Mouse (Mus musculus) neural tube, embryonic 11.5 days (tissue): ENCODE measurements at regions not wholly inside any gene's neighbourhood (a gene's known extent, or its start where the extent isn't known, plus 50 kb on each side); places are given as distances from the start of the nearest gene placed in this dataset.

Source experiments
- ATAC-seq: fragments of 200-750 bp; cut with Nextera tagmentation; 2 replicates; pipeline ENCODE4 v1.8.0; 2017; ENCODE audit warnings: moderate number of reproducible peaks, mild to moderate bottlenecking, moderate TSS enrichment, moderate library complexity; ENCODE audit not compliant: insufficient read depth, low FRiP score, low TSS enrichment
- DNase-seq: peaks from one replicate; pipeline ENCODE4 v3.0.0-alpha.2; 2015; ENCODE audit warnings: low spot score
- H3K27ac ChIP-seq: fragments of 300-500 bp; sonication (generic); 2 replicates; pipeline ENCODE4 v1.5.1; 2014; ENCODE audit warnings: low read depth, mild to moderate bottlenecking, low read length
- H3K27me3 ChIP-seq: fragments of 300-500 bp; sonication (generic); 2 replicates; pipeline ENCODE4 v1.6.1; 2014; ENCODE audit warnings: mild to moderate bottlenecking, low read length, mixed read lengths; ENCODE audit not compliant: control insufficient read depth, insufficient read depth
- H3K36me3 ChIP-seq: fragments of 300-500 bp; sonication (generic); 2 replicates; pipeline ENCODE4 v1.6.1; 2014; ENCODE audit warnings: mild to moderate bottlenecking, low read length, moderate library complexity, mixed read lengths; ENCODE audit not compliant: control insufficient read depth, insufficient read depth
- H3K4me1 ChIP-seq: fragments of 300-500 bp; sonication (generic); 2 replicates; pipeline ENCODE4 v1.6.1; 2014; ENCODE audit warnings: low read length, mixed read lengths; ENCODE audit not compliant: control insufficient read depth, insufficient read depth
- H3K4me2 ChIP-seq: fragments of 300-500 bp; sonication (generic); 2 replicates; pipeline ENCODE4 v1.6.1; 2014; ENCODE audit warnings: low read depth, mild to moderate bottlenecking, moderate library complexity
- H3K4me3 ChIP-seq: fragments of 300-500 bp; sonication (generic); 2 replicates; pipeline ENCODE4 v1.5.1; 2014; ENCODE audit warnings: low read depth, low read length
- H3K9ac ChIP-seq: fragments of 300-500 bp; sonication (generic); 2 replicates; pipeline ENCODE4 v1.6.1; 2014; ENCODE audit warnings: mild to moderate bottlenecking, low read length
- H3K9me3 ChIP-seq: fragments of 300-500 bp; sonication (generic); 2 replicates; pipeline ENCODE4 v1.6.1; 2016; ENCODE audit warnings: low read length; ENCODE audit not compliant: control insufficient read depth
- WGBS: fragments of 180-500 bp; shearing (Covaris S2); extraction: QIAGEN DNeasy Blood & Tissue Kit; methylation state at CpG from one replicate; pipeline ENCODE4 v1.1.7; 2014; 5-methylcytosine and 5-hydroxymethylcytosine counted together

DNA sequence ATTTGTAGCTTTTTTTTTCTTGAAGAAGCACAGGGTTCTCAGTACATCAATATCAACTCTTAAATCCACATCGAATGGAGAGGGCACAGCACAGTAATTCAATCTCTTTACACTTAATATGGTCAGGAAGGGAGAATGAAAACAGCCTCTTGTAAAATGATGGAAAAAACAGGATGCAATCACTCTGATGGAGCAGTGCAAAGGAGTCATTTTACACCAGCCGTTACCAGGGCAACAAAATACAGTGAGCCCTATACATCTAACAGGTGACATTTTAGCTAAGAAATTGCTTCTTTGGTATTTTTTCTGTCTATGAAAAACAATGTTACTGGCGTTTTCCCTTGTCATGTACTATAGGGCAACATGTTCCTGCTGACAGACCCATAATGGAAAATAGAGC is 459.9 kb upstream of the Tle4 start:
- H3K4me2 ChIP-seq = no peak overlapping the region
- ATAC-seq (no peak), DNase-seq (no peak)
- H3K9me3 ChIP-seq = no peaks in the 10 kb centered on the region
- whole genome bisulfite sequencing = 81% methylated on average over 3 of the region's 3 CpGs
- H3K36me3 ChIP-seq = no peaks in the 10 kb centered on the region
- H3K27me3 ChIP-seq = no peaks in the 10 kb centered on the region
- H3K4me3 ChIP-seq = no peak overlapping the region
- no peak overlapping the region for H3K9ac ChIP-seq
- no peak overlapping the region for H3K27ac ChIP-seq
- H3K4me1 ChIP-seq = no peaks in the 10 kb centered on the region

DNA sequence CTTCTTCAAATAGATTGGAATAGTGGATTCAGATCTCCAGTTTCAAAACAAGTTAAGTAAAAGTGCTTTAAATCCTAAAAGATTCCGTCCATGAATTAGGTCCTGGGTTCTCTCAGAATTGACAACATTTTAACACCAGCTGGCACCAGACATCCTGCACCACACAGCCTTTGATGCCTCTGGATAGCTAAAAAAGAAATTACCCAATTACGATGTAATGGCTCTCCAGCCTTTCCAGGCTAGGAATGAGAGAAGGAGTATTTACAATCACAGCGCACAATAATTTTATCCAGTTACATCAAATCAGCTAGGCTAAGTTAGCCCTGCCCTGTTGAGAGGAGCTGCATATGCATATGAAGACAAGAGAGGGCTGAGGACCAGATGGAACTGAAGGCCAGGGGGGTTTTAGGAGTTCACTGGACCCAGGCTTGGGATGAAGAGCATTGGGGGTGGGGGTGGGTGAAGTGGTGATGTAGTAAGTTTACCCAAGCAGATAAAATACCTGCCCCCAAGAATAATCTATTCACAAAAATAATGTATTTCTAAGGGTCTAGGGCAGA is 455.8 kb upstream of the Tle4 start:
- ATAC-seq (no peak), DNase-seq (no peak)
- no peak overlapping the region for H3K27ac ChIP-seq
- H3K27me3 ChIP-seq = no peaks in the 10 kb centered on the region
- H3K4me2 ChIP-seq = no peak overlapping the region
- H3K4me1 ChIP-seq = no peaks in the 10 kb centered on the region
- no peaks in the 10 kb centered on the region for H3K9me3 ChIP-seq
- WGBS = 43% methylated on average over 3 of the region's 3 CpGs
- H3K4me3 ChIP-seq = no peak overlapping the region
- no peak overlapping the region for H3K9ac ChIP-seq
- H3K36me3 ChIP-seq = no peaks in the 10 kb centered on the region

GRCm38 (mm10) chr19:15052642-15053239 is 454.9 kb upstream of the Tle4 start:
- Histone ChIP-seq H3K9ac (no peak overlapping the region), H3K36me3 (no peaks in the 10 kb centered on the region), H3K4me1 (no peaks in the 10 kb centered on the region), H3K27ac (no peak overlapping the region), H3K27me3 (no peaks in the 10 kb centered on the region), H3K4me2 (no peak overlapping the region), H3K4me3 (no peak overlapping the region), H3K9me3 (no peaks in the 10 kb centered on the region)
- ATAC-seq = no peak
- no peak for DNase-seq
- 76% methylated on average over 10 of the region's 10 CpGs for WGBS

GRCm38 (mm10) chr19:15047896-15048295 is 450.0 kb upstream of the Tle4 start:
- Histone ChIP-seq H3K9ac (no peak overlapping the region), H3K9me3 (no peaks in the 10 kb centered on the region), H3K27me3 (no peaks in the 10 kb centered on the region), H3K4me2 (no peak overlapping the region), H3K36me3 (no peaks in the 10 kb centered on the region), H3K27ac (no peak overlapping the region), H3K4me1 (no peaks in the 10 kb centered on the region), H3K4me3 (no peak overlapping the region)
- DNase-seq (no peak), ATAC-seq (no peak)
- WGBS = 91% methylated on average over 2 of the region's 2 CpGs

GRCm38 (mm10) chr19:15047306-15047868 is 449.5 kb upstream of the Tle4 start:
- Histone ChIP-seq H3K9ac (no peak overlapping the region), H3K4me2 (no peak overlapping the region), H3K27me3 (no peaks in the 10 kb centered on the region), H3K9me3 (no peaks in the 10 kb centered on the region), H3K4me3 (no peak overlapping the region), H3K4me1 (no peaks in the 10 kb centered on the region), H3K36me3 (no peaks in the 10 kb centered on the region), H3K27ac (no peak overlapping the region)
- no peak for ATAC-seq
- WGBS = 84% methylated on average over 4 of the region's 4 CpGs
- no peak for DNase-seq

- Histone ChIP-seq H3K9me3 (no peaks in the 10 kb centered on the region), H3K27me3 (no peaks in the 10 kb centered on the region), H3K9ac (no peak overlapping the region), H3K36me3 (no peaks in the 10 kb centered on the region), H3K4me1 (no peaks in the 10 kb centered on the region), H3K4me3 (no peak overlapping the region), H3K27ac (no peak overlapping the region), H3K4me2 (no peak overlapping the region)
- DNase-seq (peak; percentile 75), ATAC-seq (no peak)
- WGBS = 14% methylated on average over 3 of the region's 3 CpGs
Measured at GRCm38 (mm10) chr19:15035554-15035953, 437.7 kb upstream of the Tle4 start.

- H3K9ac ChIP-seq = no peak overlapping the region
- ATAC-seq (no peak), DNase-seq (no peak)
- H3K27me3 ChIP-seq = no peaks in the 10 kb centered on the region
- 59% methylated on average over 8 of the region's 8 CpGs for WGBS
- no peaks in the 10 kb centered on the region for H3K4me1 ChIP-seq
- H3K4me3 ChIP-seq = no peak overlapping the region
- H3K4me2 ChIP-seq = no peak overlapping the region
- H3K27ac ChIP-seq = no peak overlapping the region
- H3K36me3 ChIP-seq = no peaks in the 10 kb centered on the region
- no peaks in the 10 kb centered on the region for H3K9me3 ChIP-seq
Measured at GRCm38 (mm10) chr19:15033921-15034320, 436.1 kb upstream of the Tle4 start.

- H3K4me2 ChIP-seq = no peak overlapping the region
- no peaks in the 10 kb centered on the region for H3K36me3 ChIP-seq
- H3K4me1 ChIP-seq = no peaks in the 10 kb centered on the region
- no peak overlapping the region for H3K9ac ChIP-seq
- H3K9me3 ChIP-seq = no peaks in the 10 kb centered on the region
- ATAC-seq = no peak
- no peak for DNase-seq
- H3K4me3 ChIP-seq = no peak overlapping the region
- H3K27me3 ChIP-seq = no peaks in the 10 kb centered on the region
- no peak overlapping the region for H3K27ac ChIP-seq
- WGBS = 74% methylated on average over 5 of the region's 5 CpGs
Measured at GRCm38 (mm10) chr19:15033396-15033795, 435.5 kb upstream of the Tle4 start.

- no peak overlapping the region for H3K27ac ChIP-seq
- no peak overlapping the region for H3K4me3 ChIP-seq
- no peaks in the 10 kb centered on the region for H3K4me1 ChIP-seq
- no peaks in the 10 kb centered on the region for H3K36me3 ChIP-seq
- ATAC-seq (no peak), DNase-seq (no peak)
- no peaks in the 10 kb centered on the region for H3K27me3 ChIP-seq
- no peak overlapping the region for H3K9ac ChIP-seq
- no peak overlapping the region for H3K4me2 ChIP-seq
- WGBS = 89% methylated on average over 9 of the region's 9 CpGs
- no peaks in the 10 kb centered on the region for H3K9me3 ChIP-seq
Measured at GRCm38 (mm10) chr19:15032297-15032947, 434.6 kb upstream of the Tle4 start.
